Mouse (Mus musculus): Measurements from ENCODE around the gene Aprt. TPM values are rescaled to one million over a fixed set of nuclear protein-coding genes. Genes with fewer than 3 reads are reported as not detected.

The Aprt gene
- total RNA-seq, 2 experiments from 2014 or later: 106 to 254 TPM

DNA sequence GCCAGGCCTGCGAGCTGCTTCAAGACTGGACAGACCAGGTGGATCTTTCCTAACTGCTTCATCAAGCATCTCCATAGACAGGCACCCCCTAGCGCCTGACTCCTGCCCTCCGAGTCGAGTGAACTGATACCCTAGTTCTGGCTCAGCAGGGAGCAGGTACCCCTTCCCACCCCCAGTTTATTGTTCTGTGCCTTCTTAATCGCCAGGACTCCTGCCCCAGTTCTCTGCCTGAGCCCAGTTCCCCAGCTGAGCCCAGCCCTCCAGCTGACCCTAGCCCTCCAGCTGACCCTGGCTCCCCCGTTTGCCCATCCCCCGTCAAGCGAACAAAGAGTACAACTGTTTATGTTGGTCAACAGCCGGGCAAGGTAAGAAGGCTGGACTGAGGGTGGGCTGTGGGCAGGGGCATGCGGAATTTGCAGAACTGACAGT lies 7.8 kb downstream of the Aprt start:
- 0 out of 2 replicates have a peak, but pooled peaks have one; percentile 24 for ATAC-seq (replicated peaks; ENCODE audit: low FRiP score, low TSS enrichment, poor library complexity, severe bottlenecking)

DNA sequence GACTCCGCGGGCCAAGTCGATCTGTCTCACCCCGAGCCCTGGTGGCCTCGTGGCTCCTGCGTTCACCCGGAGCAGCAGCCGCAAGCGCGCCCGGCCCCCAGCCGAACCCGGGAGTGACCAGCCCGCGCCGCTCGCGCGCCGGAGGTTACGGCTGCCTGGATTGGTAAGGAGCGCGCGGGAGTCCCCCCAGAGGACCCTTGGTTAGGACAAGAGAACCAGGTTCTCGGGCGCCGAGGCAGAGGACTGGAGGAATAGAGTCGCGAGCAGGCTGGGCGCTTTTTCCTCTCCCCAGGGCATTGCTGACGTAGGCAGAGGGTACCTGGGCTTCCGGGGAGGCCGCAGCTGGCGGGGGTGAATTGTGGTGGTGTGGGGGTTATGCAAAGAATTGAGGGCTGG lies 8.6 kb downstream of the Aprt start:
- no peak for ATAC-seq (replicated peaks; ENCODE audit: low FRiP score, low TSS enrichment, poor library complexity, severe bottlenecking)

DNA sequence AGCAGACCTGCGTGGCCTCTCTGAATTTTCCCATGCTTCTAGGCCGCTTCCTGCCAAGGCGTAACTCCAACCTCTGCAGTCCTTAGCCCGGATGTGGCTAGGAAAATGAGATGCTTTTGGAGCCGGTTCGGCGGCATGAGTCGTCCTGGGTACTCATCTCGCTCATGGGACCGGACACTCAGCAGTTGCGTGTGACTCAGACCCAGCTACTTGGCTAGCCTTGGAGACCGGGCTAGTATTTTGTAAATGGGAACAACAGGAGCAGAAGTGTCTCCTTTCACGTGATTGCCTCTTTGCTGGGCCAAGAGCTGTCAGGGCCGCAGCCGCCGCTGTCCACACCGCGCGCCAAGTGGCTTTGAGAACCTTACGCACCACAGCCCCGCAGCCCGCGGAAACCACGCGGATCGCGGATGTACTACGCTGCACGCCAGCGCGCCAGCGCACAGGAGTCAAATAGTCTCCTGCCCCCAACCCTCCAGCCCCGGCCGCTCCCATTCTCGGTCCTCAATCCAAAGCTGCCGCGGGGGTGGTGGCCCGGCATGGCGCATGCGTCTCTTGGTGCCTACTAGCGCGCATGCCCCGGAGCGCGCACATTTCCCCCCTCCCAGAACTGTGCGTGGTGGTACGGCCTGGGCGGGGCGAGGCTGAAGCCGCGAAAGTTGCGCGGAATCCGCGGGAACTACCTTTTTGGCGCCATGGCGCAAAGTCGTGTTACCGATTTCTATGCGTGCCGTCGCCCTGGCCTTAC lies 9.2 kb downstream of the Aprt start, which contains the start of gene Cdt1:
Gene Cdt1 (plus strand): TSS at position 655 of the 748 bp plus-strand sequence.
- ATAC-seq (replicated peaks; ENCODE audit: low FRiP score, low TSS enrichment, poor library complexity, severe bottlenecking): peak; percentile 88

DNA sequence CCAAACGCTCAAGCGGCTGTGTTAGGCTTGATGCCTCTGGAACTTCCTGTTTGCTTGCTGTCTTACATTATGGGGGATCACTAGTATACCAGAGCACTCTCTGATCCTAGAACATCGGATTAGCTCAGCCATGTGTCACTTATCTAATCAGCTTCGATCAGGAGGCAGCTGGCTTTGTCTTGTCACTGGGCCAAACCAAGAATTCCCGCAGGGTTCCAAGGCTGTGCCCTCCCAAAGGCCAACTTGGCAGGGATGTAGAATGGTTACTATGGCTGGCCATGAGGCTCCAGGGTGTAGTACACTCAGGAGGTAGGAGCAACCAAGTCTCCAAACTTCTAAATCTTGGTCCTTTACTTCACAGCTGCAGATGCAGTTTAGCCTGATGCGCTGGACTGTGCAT lies 9.9 kb downstream of the Aprt start:
- ATAC-seq (replicated peaks; ENCODE audit: low FRiP score, low TSS enrichment, poor library complexity, severe bottlenecking): no peak

DNA sequence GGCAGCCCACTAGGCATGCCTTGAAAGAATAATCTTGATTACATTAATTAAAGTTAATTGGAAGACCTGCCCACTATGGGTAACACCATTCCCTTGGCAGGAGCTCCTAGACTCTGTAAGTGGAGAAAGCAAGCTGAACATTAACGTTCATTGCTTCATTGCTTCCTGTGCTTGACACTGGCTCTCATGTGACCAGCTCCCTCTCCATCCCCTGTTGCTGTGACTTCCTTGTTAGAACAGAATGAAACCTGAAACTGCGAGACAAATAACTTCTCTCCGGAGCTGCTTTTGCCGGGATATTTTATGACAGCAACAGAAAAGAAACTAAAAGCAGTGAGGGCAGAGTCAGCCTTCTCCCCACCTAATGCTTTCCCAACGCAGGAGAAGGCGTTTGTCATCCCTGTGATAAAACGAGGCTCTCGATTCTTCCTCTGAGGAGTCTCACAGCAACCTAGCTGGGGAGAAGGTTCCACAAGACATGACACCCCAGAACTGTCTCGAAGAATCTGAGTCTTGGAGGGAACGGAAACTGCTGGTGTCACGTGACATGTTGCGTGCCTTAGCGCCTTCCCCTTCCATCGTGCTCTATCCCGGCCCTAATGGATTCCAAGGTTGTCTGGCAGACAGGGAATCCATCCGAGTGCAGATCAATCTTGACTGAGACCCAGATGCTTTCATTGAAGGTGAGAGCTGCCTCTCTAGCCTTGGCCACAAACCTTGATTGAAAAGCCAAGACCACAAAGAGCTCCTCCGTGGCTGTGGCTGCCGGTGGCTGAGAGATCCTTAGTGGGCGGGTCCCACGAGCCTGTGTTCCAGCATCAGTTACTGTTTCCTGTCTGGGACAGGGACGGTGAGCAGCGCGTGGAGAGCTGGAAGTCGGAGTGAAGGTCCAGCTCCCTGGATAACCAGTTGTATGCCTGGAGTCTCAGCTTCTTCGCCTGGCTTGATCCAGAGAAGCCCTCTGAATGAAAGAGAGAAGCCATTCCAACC lies 12.1 kb downstream of the Aprt start:
- no peak for ATAC-seq (replicated peaks; ENCODE audit: low FRiP score, low TSS enrichment, poor library complexity, severe bottlenecking)

DNA sequence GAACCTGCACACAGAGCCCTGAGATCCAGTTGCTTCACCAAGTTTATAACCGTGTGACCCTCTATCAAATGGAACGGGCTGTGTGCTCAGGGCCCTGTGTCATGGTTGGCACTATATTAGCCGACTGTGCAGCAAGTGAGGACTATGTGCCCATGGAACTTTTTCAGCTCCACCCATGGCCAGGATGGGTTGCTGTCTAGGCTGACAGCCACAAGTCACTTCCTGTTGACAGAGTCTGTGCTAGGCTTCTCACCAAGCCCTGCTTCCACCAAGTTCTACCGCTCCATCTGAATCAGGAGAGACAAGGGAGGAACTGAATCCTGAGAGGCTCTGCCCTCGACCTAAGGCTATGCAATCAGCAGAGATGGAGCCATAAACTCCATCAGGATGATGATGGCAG lies 15.5 kb downstream of the Aprt start:
- no peak for ATAC-seq (replicated peaks; ENCODE audit: low FRiP score, low TSS enrichment, poor library complexity, severe bottlenecking)

DNA sequence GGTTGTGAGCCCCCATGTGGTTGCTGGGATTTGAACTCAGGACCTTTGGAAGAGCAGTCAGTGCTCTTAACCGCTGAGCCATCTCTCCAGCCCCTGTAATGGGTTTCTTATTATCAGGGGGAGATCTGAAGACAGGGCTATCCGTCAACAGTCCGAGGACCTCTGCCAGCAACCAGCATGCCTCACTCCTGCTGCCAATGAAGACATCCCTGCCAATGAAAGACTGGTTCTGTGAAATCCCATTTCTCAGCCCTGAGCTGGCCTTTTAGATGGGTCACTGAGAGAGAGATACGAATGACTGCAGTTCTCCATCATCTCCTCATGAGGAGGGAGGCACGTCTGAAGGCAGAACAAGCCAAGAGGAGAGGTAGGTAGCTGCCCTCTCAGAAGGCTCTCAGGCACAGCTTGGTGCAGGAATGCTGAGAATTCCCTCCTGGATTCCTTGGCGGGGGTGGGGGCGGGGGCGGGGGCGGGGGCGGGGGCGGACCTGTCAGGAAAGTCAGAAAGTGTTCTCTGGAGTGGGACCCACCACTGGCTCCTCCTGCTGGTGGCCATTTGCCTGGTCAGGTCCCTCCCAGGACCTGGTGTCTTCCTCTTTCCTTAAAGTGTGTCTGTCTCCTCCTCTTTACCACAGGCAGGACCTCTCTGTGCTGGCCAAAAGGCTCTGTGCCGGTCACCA lies 17.9 kb downstream of the Aprt start:
- ATAC-seq (replicated peaks; ENCODE audit: low FRiP score, low TSS enrichment, poor library complexity, severe bottlenecking): no peak

DNA sequence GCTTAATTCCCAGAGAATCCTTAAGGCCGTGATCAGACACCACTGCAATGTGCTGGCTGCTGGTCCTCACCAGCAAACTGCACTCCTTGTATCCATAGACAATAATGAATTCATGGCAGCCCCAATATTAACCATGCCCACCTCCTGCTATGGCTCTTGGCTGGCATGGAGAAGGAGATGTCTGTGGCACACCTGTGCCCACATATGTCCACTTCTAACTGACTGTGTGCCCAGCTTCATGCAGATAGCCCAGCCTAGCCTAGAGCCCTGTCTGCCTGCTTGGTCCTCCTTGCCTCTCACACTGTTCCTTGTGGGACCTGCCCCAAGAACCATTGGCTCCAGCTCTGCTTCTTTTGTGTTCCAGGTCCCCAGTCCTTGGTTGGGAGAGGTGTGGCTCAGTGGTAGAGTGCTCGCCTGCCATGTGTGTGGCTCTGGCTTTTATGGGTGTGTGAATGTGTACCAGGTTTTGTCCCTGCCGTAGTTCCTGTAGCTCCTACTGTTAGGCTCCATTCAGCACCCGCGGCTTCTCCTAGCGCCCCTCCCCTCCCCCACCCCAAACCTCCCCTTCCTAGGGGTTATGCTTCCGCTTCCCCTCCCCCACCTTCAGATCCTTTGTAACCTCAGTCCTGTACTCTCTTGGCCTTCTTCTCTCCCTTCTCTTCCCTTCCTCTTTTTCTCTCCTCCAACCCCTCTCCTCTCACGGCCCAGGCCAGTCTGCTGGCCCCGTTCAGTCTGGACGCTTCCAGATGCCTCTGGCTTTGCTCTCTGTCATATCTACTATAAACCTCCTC lies 19.3 kb downstream of the Aprt start:
- peak; percentile 21; the same call in 1 of the 2 replicates for ATAC-seq (replicated peaks; ENCODE audit: low FRiP score, low TSS enrichment, poor library complexity, severe bottlenecking)

DNA sequence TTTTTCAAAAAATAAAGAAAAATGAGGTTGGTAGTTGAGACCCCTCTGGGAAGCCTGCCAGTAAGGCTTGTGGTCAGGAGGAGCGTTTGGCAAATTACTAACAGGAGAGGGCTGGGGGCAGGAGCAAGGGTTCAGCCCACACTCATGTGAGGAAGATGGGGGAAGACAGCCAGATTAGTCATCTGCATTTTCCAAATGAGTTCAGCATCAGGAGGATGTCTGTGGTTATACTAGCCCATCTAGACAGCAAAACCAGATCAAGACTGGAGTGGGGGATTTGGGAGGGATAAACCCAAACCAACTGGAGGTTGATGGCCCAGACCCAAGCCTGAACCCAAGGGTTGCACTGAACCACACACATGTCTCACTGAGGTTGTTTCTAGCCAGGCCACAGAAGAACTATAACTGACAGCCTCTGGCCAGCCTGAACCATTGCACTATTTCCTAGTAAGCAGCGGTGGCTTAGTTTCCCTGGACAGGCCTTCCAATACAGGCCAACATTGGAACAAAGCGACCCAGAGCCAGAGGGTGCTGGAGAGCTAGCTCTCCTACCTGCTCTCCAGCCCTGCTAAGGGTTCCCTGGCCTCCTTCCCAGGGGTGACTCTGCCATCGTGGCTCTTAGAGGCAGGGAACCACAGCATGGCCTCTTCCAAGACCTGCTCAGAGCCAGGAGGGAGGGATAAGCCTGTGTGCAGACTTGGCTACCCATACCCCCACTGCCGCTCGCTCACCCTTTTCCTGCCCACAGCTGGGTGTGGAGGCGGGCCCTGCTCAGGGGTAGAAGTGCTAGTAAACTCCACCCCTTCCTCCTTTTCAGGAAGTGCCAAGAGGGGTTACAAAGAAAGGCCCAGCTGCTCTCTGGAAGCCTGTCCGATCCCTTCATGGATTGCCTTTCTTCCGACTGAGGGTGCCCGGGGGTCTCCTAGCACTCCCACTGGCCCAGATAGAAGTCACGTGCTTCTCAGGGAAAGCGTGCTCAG lies 20.4 kb downstream of the Aprt start:
- ATAC-seq (replicated peaks; ENCODE audit: low FRiP score, low TSS enrichment, poor library complexity, severe bottlenecking): peak; percentile 74

DNA sequence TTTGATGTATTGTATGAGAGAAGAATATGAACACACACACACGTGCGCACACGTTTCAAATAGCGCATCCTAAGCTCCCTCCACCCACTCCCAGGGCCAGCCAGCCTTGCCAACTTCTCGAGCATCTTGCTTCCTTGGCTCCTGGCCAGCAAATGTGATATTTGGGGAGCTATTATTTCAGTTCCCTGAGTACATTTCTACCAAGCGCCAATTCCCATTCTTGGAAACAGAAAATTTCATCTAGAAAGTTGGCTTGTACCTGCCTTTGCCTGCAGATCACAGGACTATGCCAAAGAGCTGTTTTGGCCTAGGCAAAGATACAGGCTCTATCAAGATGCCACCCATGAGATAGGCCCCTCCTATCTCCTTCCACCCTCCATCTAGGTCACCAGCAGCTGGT lies 21.9 kb downstream of the Aprt start:
- no peak for ATAC-seq (replicated peaks; ENCODE audit: low FRiP score, low TSS enrichment, poor library complexity, severe bottlenecking)

DNA sequence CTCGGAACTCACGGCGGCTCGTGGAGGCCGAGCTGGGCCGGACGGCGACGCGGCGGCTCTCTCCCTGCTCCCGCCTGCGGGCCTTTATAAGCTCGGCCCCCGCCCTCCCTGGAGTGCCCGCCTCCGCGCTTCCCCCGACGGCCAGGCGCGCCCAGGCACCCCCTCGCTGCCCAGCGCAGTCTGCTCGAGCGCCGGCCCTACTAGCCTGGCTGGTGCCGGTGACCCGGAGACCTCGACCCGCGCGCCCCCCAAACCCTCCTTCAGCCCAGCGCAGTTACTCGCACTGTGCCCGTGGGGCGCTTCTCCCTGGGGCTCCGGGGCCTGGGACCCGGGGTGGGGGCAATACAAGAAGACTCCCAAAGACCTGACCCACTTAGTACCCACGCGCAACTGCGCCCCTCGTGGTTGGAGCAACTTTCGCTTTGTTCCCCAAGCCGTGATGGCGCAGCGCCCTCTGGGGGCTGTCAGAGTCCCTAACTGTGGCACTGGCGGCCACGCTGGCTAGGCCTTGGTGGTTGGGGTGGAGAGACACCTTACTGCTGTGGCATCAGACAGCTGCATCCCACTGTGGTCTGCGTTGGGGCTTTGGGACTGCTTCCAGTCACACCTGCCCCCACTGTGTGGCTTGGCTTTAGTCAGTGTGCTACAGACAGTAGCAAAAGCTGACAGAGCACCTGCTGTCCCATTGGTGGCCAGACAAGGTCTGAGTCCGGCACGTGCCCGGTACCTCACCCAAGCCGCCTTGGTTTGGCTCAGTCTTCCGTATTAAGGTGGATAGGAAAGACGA lies 25.3 kb downstream of the Aprt start, which contains the start of gene Piezo1:
Gene Piezo1 (minus strand): TSS at position 65 of the 787 bp plus-strand sequence.
- peak; percentile 59 for ATAC-seq (replicated peaks; ENCODE audit: low FRiP score, low TSS enrichment, poor library complexity, severe bottlenecking)

DNA sequence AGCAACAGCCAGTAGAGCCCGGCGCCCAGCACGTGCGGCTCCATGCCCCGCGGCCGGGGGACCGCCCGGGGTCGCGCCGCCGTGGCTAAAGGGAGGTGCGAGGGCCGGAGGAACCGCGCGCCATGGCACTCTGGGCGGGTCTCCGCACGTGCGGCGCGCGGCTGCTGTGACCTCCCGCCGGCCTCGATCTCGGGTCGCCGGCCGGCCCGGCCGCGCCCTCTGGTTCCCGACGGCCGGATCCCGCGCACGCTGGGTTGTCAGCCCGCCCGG lies 25.8 kb downstream of the Aprt start:
- ATAC-seq (replicated peaks; ENCODE audit: low FRiP score, low TSS enrichment, poor library complexity, severe bottlenecking): no peak

DNA sequence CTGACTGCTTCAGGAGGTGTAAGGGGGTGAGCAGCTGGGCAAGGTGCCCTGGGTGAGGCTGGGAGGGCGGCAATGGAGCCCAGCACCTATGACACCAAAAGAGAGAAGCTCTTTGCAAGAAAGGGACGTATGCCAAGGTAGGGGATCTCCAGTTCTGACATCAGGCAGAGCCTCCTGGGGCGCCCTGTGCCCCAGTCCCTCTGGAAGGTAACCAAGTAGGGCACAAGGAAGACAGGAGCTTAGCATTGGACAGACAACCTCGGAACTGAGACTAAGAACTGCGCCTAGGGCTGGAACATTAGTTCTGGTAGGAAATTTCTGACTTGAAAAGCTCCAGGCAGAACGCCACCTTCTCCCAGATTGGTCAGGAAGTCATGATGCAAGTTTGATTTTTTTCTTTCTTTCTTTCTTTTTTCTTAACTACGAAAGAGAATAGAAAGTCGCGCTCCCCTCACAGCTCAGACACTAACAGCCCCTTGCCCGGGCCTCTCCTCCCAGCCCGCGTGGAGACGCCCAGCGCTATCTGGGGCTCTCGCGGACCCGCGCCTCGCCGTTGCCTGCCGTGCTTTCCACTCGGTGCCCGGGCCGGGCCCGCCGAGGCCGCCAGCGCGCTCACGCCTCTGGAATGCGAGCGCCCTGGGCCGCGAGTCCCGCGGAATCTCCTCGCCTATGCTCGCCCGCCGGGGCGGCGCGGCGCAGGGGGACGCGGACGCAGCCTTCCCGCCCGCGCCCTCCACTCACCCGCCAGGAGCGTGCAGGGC lies 26.3 kb downstream of the Aprt start:
- no peak for ATAC-seq (replicated peaks; ENCODE audit: low FRiP score, low TSS enrichment, poor library complexity, severe bottlenecking)

DNA sequence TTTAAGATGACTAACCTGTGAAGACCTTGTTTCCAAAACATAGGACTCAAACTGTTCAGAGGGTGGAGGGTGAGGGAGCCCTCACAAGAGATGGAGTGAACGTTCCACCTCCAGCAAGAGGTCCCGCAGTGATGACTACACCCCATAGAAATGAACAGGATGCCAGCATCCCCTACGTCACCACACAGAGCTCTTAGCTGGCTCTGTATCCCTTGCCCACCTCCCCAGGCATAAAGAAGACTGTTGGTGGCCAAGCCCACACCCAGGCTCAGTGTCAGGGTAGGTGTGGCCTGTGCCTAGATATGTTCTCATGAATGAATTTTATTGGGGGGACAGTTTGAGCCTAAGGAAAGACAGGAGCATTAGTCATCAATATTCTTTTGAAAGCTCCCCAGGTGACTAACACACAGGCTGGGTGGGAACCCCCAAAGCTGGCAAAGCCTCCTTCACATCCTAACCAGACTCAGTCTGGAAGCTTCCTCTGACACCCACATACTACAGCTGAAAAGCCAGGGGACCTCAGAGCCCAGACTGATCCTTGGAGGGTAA lies 27.7 kb downstream of the Aprt start:
- no peak for ATAC-seq (replicated peaks; ENCODE audit: low FRiP score, low TSS enrichment, poor library complexity, severe bottlenecking)

DNA sequence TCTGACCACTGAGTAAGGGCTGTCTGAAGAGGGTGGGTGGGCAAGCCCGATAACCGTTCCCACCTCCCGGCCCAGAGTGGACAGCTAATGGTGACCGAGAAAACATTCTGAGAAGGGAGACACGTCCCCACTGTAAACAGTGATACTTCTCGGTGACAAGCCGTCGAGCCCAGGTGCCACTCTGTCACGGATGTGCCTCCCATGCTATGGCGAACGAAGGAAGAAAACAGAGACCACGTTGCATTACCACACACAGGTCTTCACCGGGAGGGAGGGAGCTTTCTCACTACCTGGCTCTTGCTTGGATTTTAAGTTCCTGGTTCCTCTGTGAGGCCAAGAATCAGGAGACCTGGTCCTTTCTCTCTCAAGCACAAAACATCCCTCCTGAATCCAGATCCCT lies 28.4 kb downstream of the Aprt start:
- ATAC-seq (replicated peaks; ENCODE audit: low FRiP score, low TSS enrichment, poor library complexity, severe bottlenecking): no peak

DNA sequence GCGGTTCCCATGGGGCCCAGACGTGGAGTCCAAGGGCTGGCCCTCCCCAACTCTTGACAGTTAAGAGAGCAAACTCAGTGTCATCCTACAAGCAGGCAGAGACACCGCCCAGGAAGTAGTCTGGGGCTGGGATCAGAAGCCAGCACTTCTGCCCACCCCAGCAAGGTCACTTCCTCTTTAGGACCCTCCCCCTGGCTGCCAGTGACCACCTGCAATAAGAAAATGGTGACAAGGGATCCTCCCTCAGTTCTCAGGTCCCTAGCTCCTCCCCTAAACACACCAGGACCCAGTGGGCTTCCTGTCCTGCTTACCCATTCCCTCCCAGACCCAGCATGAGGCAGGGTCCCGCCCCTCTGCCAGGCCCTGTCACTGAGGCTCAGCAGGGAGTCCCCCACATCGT lies 28.9 kb downstream of the Aprt start:
- peak; percentile 53 for ATAC-seq (replicated peaks; ENCODE audit: low FRiP score, low TSS enrichment, poor library complexity, severe bottlenecking)

All from megakaryocyte-erythroid progenitor cell, adult 5-6 weeks (primary cell).